Mouse (Mus musculus) liver, postnatal 0 days (tissue): ENCODE data around the gene BC030499.

Experiments used
- CTCF ChIP-seq: sonication (generic); IDR thresholded peaks from 2 replicates; pipeline ENCODE4 v1.5.1; 2016; ENCODE audit warnings: antibody characterized with exemption, low read depth
- EP300 ChIP-seq: IDR thresholded peaks from 2 replicates; pipeline ENCODE4 v1.6.1; 2016; ENCODE audit warnings: antibody characterized with exemption, low read depth, mild to moderate bottlenecking

DNA sequence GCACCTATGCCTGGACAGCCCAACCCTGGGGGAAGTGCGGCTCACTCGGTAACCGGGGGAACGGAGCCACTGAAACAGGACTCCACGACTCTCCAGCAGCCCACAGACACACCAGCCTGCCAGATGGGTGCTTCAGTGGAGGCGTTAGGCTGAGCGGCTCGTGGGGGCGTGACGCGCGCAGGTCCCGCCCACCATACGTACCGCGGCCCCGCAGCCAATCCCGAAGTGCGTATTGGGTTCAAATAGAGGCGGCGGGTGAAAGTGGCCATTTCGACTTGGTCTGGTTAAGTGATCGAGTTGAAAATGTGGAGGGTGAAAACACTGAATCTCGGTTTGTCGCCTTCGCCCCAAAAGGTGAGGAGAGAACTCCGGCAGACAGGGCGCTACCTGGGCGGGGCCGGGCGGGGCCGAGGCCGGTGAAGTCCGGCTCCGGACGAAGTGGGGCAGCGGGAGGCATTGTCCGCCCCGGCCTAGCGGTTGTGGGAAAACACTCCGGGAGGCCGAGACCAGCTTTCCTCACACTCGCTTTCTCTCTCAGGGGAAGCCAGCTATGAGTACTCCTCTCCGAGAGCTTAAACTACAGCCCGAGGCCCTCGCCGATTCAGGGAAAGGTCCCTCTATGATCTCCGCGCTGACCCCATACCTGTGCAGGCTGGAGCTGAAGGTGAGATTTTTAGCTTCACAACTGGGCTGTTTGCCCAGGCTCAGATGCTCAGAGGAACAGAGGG lies 10.9 kb downstream of the BC030499 start, which contains the start of gene Spag5:
- TF ChIP-seq CTCF (no peak), EP300 (no peak)
